Mouse (Mus musculus) embryonic facial prominence, embryonic 13.5 days (tissue): ENCODE measurements around the gene Igfbp6. TPM values are rescaled to one million over a fixed set of nuclear protein-coding genes. Genes with fewer than 3 reads are reported as not detected.

Source experiments
- ATAC-seq: fragments of 200-750 bp; cut with Nextera tagmentation; 2 replicates; pipeline ENCODE4 v1.8.0; 2017; ENCODE audit warnings: low read depth; ENCODE audit not compliant: insufficient number of reproducible peaks, insufficient read depth, low FRiP score, low TSS enrichment
- H3K27ac ChIP-seq: fragments of 300-500 bp; sonication (generic); 2 replicates; pipeline ENCODE4 v1.5.1; 2015; ENCODE audit warnings: moderate library complexity, mild to moderate bottlenecking, inconsistent platforms
- H3K27me3 ChIP-seq: fragments of 300-500 bp; sonication (generic); 2 replicates; pipeline ENCODE4 v1.6.1; 2015; ENCODE audit warnings: mild to moderate bottlenecking, inconsistent platforms
- H3K36me3 ChIP-seq: fragments of 300-500 bp; sonication (generic); 2 replicates; pipeline ENCODE4 v1.6.1; 2015; ENCODE audit warnings: mild to moderate bottlenecking, inconsistent platforms
- H3K4me1 ChIP-seq: fragments of 300-500 bp; sonication (generic); 2 replicates; pipeline ENCODE4 v1.6.1; 2015; ENCODE audit warnings: inconsistent platforms
- H3K4me2 ChIP-seq: fragments of 300-500 bp; sonication (generic); 2 replicates; pipeline ENCODE4 v1.6.1; 2015; ENCODE audit warnings: moderate library complexity, mild to moderate bottlenecking, inconsistent platforms
- H3K4me3 ChIP-seq: fragments of 300-500 bp; sonication (generic); 2 replicates; pipeline ENCODE4 v1.5.1; 2015; ENCODE audit warnings: mild to moderate bottlenecking, inconsistent platforms
- H3K9ac ChIP-seq: fragments of 300-500 bp; sonication (generic); 2 replicates; pipeline ENCODE4 v1.6.1; 2015; ENCODE audit warnings: mild to moderate bottlenecking, inconsistent platforms
- H3K9me3 ChIP-seq: fragments of 300-500 bp; sonication (generic); 2 replicates; pipeline ENCODE4 v1.6.1; 2016; ENCODE audit warnings: inconsistent platforms
- WGBS: fragments of 180-500 bp; shearing (Covaris S2); methylation state at CpG from one replicate; pipeline ENCODE4 v1.1.7; 2015; ENCODE audit warnings: mixed read lengths; 5-methylcytosine and 5-hydroxymethylcytosine counted together
- polyA plus RNA-seq: library from polyadenylated mRNA; unstranded; fragments of >200 nt; fragmentation: Nextera tagmentation; extraction: Ambion mirVana; gene quantifications from 2 replicates; pipeline ENCODE4 v1.2.1, GENCODE M21; 2015

Gene Igfbp6
- polyA plus RNA-seq, 1 experiment from 2014 or later = 1.1 TPM

DNA sequence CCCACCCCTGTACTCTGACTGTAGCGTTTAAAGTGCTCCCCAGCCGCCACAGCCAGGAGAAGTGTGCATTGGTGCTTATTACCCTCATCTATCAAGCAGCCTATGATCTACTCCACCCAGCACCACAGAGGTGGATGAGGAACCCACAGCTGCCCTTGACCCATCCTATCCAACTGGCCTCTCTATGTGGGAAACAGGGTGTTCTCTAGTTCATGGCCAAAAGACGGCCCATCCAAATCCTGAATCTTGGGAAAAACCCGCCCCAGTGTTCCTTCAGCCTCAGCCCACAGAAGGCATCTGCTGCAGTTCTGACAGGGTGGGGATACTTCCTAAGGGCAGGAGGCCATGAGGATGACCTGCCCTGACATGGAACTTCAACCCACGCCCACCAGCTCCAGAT is 23.6 kb upstream of the Igfbp6 start:
- H3K27ac ChIP-seq = peak overlapping the region; percentile 39; the same call in 1 of the 2 replicates
- no peak overlapping the region for H3K4me2 ChIP-seq
- H3K36me3 ChIP-seq = peaks cover 83% of the 10 kb centered on the region
- peaks cover 33% of the 10 kb centered on the region for H3K4me1 ChIP-seq
- H3K27me3 ChIP-seq = no peaks in the 10 kb centered on the region
- no peak overlapping the region for H3K9ac ChIP-seq
- ATAC-seq = no peak
- no peak overlapping the region for H3K4me3 ChIP-seq
- WGBS = 86% methylated on average over 5 of the region's 5 CpGs
- H3K9me3 ChIP-seq = no peaks in the 10 kb centered on the region

DNA sequence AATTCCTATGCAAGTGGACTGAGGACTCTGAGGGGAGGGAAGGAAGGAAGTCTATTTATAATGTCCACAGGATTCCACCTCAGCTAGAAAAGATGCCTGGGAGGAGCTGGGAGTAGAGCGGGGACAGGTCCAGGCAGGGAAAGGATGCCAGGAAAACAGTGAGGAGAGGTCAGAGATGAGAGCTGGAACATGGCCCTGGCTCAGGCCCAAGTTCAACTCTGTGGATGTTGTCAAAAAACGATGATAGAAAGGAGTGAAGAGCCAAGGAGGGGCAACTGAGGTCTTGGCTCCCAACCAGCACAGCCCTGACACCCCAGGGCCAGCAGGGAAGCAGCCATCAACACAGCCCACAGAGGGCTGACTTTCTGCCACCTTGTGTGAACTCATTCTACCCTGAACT is 17.9 kb upstream of the Igfbp6 start:
- 79% methylated on average over 2 of the region's 2 CpGs for WGBS
- Histone ChIP-seq H3K4me1 (no peaks in the 10 kb centered on the region), H3K4me2 (no peak overlapping the region), H3K9ac (0 out of 2 replicates have a peak overlapping the region, but pooled peaks have one; percentile 12), H3K9me3 (no peaks in the 10 kb centered on the region), H3K36me3 (peaks cover 82% of the 10 kb centered on the region), H3K4me3 (no peak overlapping the region), H3K27me3 (no peaks in the 10 kb centered on the region), H3K27ac (no peak overlapping the region)
- ATAC-seq = no peak

DNA sequence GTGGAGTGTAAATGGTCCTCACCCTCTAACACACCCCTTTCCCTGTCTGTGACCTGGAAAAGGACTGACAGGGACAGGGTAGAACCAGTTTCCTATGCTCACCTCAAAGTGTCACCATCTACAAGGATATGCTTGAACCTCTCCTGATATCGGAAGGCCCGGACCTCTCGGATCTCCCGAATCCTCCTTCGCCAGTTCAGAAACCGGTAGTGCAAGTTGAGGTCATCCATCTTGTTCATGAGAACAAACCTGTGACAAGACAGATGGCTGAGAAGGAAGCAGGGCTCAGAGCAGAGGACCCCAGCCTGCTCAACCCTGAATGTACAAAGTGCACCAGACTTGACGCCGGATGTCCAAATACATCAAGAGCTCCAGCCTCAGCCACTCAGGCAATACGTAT is 10.8 kb upstream of the Igfbp6 start:
- 88% methylated on average over 9 of the region's 9 CpGs for WGBS
- no peak overlapping the region for H3K27ac ChIP-seq
- no peaks in the 10 kb centered on the region for H3K27me3 ChIP-seq
- H3K4me2 ChIP-seq = no peak overlapping the region
- H3K36me3 ChIP-seq = peaks cover 50% of the 10 kb centered on the region
- H3K4me3 ChIP-seq = no peak overlapping the region
- no peak overlapping the region for H3K9ac ChIP-seq
- no peaks in the 10 kb centered on the region for H3K9me3 ChIP-seq
- H3K4me1 ChIP-seq = peaks cover 14% of the 10 kb centered on the region
- no peak for ATAC-seq

DNA sequence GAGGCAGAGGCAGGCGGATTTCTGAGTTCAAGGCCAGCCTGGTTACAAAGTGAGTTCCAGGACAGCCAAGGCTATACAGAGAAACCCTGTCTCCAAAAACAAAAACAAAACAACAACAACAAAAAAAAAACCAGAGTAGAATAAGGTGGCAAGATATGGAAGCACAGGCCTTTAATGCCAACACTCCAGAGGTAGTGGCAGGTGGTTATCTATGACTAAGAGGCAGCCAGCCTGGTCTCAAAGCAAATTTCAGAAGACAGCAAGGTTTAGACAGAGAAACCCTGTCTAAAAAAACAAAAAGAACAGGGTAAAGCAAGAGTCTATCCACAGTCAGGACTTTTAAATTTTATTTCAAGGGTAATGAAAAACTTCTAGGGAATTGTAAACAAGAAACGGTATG is 9.5 kb upstream of the Igfbp6 start:
- Histone ChIP-seq H3K4me1 (peaks cover 14% of the 10 kb centered on the region), H3K9me3 (no peaks in the 10 kb centered on the region), H3K27ac (peak overlapping the region; percentile 72; the same call in 1 of the 2 replicates), H3K4me2 (peak overlapping the region; percentile 83), H3K36me3 (peaks cover 37% of the 10 kb centered on the region), H3K4me3 (peak overlapping the region; percentile 83; the same call in 1 of the 2 replicates), H3K27me3 (no peaks in the 10 kb centered on the region), H3K9ac (no peak overlapping the region)
- 80% methylated on average over 2 of the region's 2 CpGs for WGBS
- no peak for ATAC-seq

DNA sequence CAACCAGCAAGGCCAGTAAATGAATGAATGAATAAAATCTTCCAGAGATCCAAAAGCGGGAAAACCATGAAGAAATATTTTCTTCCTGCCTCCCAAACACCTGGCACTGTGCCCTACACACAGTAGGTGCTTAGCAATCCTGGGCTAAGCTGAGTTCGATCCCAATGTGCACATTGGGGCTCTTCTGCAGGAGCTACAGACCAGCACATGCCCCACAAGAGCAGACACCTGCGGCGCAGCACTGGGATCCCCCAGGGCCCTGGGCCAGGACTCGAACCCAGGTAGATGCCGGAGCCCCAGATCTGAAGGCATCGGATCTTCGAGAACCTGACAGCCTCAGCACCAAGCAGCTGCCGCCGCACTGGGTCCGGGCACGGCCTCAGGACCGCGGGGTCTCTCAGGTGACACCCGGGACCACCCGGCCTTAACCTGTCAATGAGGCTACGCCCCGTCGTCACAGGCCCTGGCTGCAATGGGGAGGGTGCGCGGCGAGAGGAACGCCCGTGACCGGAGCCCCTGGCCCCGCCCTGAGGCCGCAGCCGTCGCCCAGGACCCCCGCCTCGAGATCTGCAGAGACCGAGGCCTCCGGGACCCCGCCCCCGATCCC is 8.5 kb upstream of the Igfbp6 start:
- Histone ChIP-seq H3K4me2 (peak overlapping the region; percentile 83), H3K4me3 (peak overlapping the region; percentile 83), H3K4me1 (peaks cover 14% of the 10 kb centered on the region), H3K36me3 (peaks cover 28% of the 10 kb centered on the region), H3K27me3 (no peaks in the 10 kb centered on the region), H3K9ac (peak overlapping the region; percentile 83), H3K9me3 (no peaks in the 10 kb centered on the region), H3K27ac (peak overlapping the region; percentile 72)
- peak; percentile 76 for ATAC-seq
- 2% methylated on average over 35 of the region's 35 CpGs for WGBS

DNA sequence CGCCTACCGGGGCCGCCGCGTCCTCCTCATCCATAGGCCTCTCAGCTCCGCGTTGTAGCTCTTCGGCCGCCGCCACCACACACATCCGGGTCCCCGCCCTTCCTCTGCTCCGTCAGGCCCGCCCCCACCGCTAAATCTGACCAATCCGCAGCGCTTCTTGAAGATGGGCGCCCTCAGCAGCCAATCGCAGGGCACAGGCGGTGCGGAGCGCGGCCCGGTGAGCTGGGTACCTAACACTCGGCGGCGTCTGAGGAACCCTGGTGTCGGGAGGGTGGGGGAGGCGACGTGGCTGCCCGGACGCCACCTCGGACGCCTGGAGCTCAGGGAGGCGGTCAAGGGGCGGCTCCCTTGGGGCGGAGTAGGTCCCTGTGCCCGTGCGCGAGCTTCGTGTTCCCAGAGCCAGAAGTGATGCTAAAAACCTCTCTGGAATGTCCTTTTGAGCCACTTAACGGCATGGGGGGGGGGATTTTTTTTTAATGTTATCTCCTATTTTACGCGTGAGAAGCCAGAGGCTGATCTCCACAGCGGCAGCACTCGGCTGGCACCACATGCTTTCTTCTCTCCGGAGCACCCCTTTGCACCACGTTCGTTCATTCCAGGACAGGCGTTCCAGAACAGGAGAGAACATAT is 7.9 kb upstream of the Igfbp6 start, which contains the start of gene Spryd3:
Spryd3 (minus strand) TSS at position 106 of the 630 bp plus-strand sequence.
- H3K27ac ChIP-seq = peak within 1 kb of the TSS; percentile 72
- peaks cover 14% of the 10 kb centered on the region for H3K4me1 ChIP-seq
- under 1% methylated on average over 50 of the region's 50 CpGs for WGBS
- H3K9ac ChIP-seq = peak within 1 kb of the TSS; percentile 83
- peak within 1 kb of the TSS; percentile 83 for H3K4me2 ChIP-seq
- H3K9me3 ChIP-seq = no peaks in the 10 kb centered on the region
- peak; percentile 99 for ATAC-seq
- H3K36me3 ChIP-seq = peaks cover 22% of the 10 kb centered on the region
- H3K4me3 ChIP-seq = peak within 1 kb of the TSS; percentile 83
- H3K27me3 ChIP-seq = no peaks in the 10 kb centered on the region

DNA sequence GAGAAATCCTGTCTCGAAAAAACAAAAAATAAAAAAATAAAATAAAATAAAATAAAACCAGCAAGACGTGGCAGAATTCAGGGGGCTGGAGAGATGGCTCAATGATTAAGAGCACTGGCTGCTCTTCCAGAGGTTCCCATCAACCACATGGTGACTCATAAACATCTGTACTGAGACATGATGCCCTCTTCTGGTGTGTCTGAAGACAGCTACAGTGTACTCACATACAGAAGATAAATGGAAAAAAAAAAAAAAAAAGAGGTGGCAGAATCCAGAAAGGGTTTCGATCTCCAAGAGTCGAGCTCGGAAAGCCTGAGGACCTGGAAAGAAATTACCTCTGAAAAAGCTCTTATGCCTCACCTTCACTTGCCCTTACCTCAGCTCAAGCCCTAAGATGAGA is 3.0 kb upstream of the Igfbp6 start:
- H3K9ac ChIP-seq = no peak overlapping the region
- H3K4me3 ChIP-seq = no peak overlapping the region
- H3K4me2 ChIP-seq = no peak overlapping the region
- H3K27me3 ChIP-seq = peaks cover 36% of the 10 kb centered on the region
- no peak for ATAC-seq
- no peaks in the 10 kb centered on the region for H3K9me3 ChIP-seq
- WGBS = 92% methylated on average over 5 of the region's 5 CpGs
- H3K36me3 ChIP-seq = no peaks in the 10 kb centered on the region
- H3K27ac ChIP-seq = no peak overlapping the region
- peaks cover 26% of the 10 kb centered on the region for H3K4me1 ChIP-seq

DNA sequence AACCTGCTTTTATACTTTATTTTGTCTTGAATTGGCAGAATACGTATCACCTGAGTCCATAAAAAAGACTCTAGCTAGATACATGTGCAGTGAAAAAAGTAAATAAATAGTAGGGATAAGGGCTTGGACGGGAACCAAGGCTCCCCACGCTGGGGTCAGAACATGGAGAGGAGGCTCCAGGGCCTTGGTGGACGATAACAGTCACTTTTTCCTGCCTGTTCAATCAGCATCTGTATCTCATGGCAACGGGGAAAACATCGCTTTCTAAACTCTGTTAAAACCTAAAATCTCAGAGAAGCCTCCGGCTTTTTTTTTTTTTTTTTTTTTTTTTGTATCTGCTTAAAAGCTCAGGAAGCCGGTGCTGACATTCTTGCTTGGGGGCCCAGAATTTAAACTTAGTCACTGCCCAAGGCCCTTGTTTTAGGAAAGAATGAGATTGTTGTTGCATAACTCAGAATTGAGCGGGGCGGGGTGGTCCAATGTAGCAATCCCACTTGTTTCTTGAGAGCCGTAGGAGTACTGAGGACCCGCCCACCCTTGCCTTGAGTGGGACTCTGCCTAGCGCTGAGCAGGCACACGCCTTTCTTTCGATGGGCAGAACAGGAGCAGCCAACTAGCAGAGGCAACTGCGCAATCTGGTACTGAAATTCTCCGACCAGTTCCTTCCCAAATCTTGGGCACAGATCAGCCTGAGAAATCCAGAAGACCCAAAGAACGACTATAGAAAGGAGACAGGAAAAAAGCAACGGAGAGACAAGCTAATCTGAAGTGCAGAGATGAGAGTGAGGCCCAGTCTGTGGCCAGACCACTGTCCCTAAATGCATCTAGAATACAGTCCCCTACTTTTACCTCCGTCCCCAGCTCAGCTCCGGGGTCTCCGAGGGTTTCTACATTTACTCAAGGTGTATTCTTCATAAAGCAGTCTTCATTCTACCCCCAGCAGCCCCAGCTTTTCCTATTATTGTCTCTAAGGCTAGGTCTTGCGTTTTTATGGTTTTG is 949 bp upstream of the Igfbp6 start:
- H3K4me2 ChIP-seq = no peak overlapping the region
- no peaks in the 10 kb centered on the region for H3K36me3 ChIP-seq
- no peak overlapping the region for H3K9ac ChIP-seq
- no peak for ATAC-seq
- H3K4me3 ChIP-seq = no peak overlapping the region
- no peak overlapping the region for H3K27ac ChIP-seq
- 45% methylated on average over 23 of the region's 23 CpGs for WGBS
- no peaks in the 10 kb centered on the region for H3K9me3 ChIP-seq
- H3K4me1 ChIP-seq = peaks cover 30% of the 10 kb centered on the region
- peaks cover 38% of the 10 kb centered on the region for H3K27me3 ChIP-seq

DNA sequence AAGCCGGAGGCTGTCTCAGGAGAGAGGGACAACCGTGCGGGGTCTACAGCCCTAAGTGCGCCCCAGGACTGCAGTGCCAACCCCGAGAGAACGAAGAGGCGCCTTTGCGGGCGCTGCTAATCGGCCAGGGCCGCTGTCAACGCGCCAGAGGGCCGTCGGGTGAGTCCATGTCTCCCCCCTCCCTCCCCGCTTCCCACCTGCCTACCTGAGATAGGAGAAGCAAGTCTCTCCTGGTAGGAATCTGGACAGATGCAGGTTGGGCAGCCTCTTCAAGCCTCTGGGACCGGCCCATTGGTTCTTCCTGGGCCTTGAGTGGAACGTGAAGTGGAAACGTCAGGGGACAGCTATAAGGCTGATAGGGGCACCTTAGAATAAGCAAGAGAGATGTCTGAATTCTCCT is 564 bp downstream of the Igfbp6 start:
- H3K36me3 ChIP-seq = no peaks in the 10 kb centered on the region
- H3K4me3 ChIP-seq = peak overlapping the region; percentile 27
- peak overlapping the region; percentile 64 for H3K9ac ChIP-seq
- ATAC-seq = no peak
- peak overlapping the region; percentile 55 for H3K4me2 ChIP-seq
- H3K4me1 ChIP-seq = peaks cover 30% of the 10 kb centered on the region
- no peak overlapping the region for H3K27ac ChIP-seq
- no peaks in the 10 kb centered on the region for H3K9me3 ChIP-seq
- 15% methylated on average over 19 of the region's 19 CpGs for WGBS
- peaks cover 38% of the 10 kb centered on the region for H3K27me3 ChIP-seq

DNA sequence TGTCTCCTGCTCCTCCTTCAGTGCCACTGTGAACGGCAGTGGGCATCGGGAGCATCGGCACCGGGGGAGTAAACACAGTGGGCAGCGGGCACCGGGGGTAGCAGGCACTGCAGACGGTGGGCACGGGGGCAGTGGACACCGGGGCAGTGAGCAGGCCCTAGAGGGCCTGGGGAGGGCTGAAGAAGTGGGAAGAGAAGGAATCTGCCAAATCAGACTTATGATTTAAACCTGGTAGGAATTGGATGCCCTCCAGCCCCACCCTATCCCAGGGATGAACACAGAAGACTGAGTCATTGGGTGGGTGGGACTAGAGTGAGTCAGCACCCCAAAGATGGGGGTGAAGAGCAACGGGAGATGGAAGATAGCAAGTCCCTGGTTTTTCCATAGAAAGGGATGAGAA is 1.2 kb downstream of the Igfbp6 start:
- Histone ChIP-seq H3K9ac (0 out of 2 replicates have a peak overlapping the region, but pooled peaks have one; percentile 64), H3K4me3 (no peak overlapping the region), H3K9me3 (no peaks in the 10 kb centered on the region), H3K36me3 (no peaks in the 10 kb centered on the region), H3K4me1 (peaks cover 32% of the 10 kb centered on the region), H3K27ac (no peak overlapping the region), H3K27me3 (peaks cover 38% of the 10 kb centered on the region), H3K4me2 (no peak overlapping the region)
- WGBS = 87% methylated on average over 10 of the region's 10 CpGs
- no peak for ATAC-seq

DNA sequence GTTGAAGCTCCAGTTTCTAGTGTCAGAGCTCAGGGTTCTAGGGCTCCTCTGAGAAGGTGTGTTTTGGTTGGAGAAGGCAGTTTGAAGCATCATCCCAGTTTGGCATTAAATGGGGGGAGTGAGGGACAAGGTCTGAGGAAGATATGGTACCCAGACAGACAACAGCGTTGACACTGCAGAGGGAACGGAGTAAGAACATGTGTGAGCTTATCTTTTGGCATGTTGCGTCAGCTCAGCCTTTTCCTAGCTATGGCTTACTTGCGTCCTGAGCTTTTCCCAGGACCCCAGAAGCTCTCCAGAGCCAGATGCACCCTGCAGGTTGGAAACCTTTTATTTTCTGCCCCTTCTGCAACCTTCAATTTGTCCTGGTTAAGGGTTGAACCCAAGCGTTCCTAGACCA is 1.9 kb downstream of the Igfbp6 start:
- Histone ChIP-seq H3K27me3 (peaks cover 38% of the 10 kb centered on the region), H3K4me3 (no peak overlapping the region), H3K4me1 (peaks cover 39% of the 10 kb centered on the region), H3K9ac (no peak overlapping the region), H3K27ac (no peak overlapping the region), H3K4me2 (no peak overlapping the region), H3K36me3 (no peaks in the 10 kb centered on the region), H3K9me3 (no peaks in the 10 kb centered on the region)
- ATAC-seq = no peak
- WGBS = 89% methylated on average over 5 of the region's 5 CpGs
